Mouse (Mus musculus) adrenal gland, postnatal 14 days (tissue): ENCODE data around the gene Sema3b. TPM values are rescaled to one million over a fixed set of nuclear protein-coding genes. Genes with fewer than 3 reads are reported as not detected.

Experiments
- DNase-seq: peaks from one replicate; pipeline ENCODE4 v3.0.0; 2021; ENCODE audit warnings: mixed read lengths
- total RNA-seq: library from RNA; stranded (reverse); gene quantifications from 2 replicates; pipeline ENCODE4 v1.2.3, GENCODE M21; 2021

The Sema3b gene
- total RNA-seq, 1 experiment from 2014 or later: 8.3 TPM

DNA sequence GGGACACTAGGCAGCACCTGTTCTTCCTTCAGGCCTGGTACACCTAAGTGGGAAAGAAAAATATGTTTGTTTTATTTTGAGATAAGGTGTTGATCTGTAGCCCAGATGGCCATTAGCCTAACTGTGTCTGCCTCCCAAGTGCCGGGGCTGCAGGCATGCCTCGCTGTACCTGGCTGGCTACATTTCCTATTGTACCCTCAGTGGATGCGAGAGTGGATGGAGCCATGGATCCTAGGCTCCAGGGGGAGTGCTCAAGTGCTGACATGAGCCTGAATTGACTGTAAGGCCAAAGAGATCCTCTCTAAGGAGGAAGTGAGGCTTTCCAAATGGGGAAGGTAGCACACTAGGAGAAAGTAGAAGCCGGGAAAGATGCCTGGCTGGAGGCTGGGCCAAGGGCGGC, 61.1 kb downstream of the Sema3b start:
- DNase-seq: no peak

Other genes with a start within 250 kb of the Sema3b start
- 5.1 and 6.6 TPM in 2 replicates for gene Cacna2d2, start 209.6 kb downstream of the Sema3b start, total RNA-seq
- gene Tmem115, start 75.3 kb downstream of the Sema3b start, total RNA-seq: 36.1 and 36.9 TPM in 2 replicates
- gene Cyb561d2, start 67.0 kb downstream of the Sema3b start, total RNA-seq: 14.0 and 17.4 TPM in 2 replicates
- 21.5 and 22.2 TPM in 2 replicates for gene Nprl2, start 67.0 kb downstream of the Sema3b start, total RNA-seq
- 0.19 and 0.38 TPM in 2 replicates for gene Zmynd10, start 61.9 kb downstream of the Sema3b start, total RNA-seq
- 22.9 and 26.2 TPM in 2 replicates for gene Rassf1, start 57.7 kb downstream of the Sema3b start, total RNA-seq
- gene Tusc2, start 46.0 kb downstream of the Sema3b start, total RNA-seq: 32.7 and 37.9 TPM in 2 replicates
- 35.0 and 38.9 TPM in 2 replicates for gene Hyal2, start 41.3 kb downstream of the Sema3b start, total RNA-seq
- 9.9 and 17.6 TPM in 2 replicates for gene Hyal1, start 32.3 kb downstream of the Sema3b start, total RNA-seq
- gene Naa80, start 30.3 kb downstream of the Sema3b start, total RNA-seq: 19.6 and 21.0 TPM in 2 replicates
- gene Hyal3, start 28.4 kb downstream of the Sema3b start, total RNA-seq: 1.4 and 1.6 TPM in 2 replicates
- gene Ifrd2, start 21.6 kb downstream of the Sema3b start, total RNA-seq: 42.1 and 43.1 TPM in 2 replicates
- gene Gnai2, start 26.1 kb upstream of the Sema3b start, total RNA-seq: 249 and 284 TPM in 2 replicates
- 4.9 and 85.2 TPM in 2 replicates for gene Slc38a3, start 60.3 kb upstream of the Sema3b start, total RNA-seq
- 0.34 and 0.41 TPM in 2 replicates for gene Gnat1, start 70.5 kb upstream of the Sema3b start, total RNA-seq
- gene Sema3f, start 101.2 kb upstream of the Sema3b start, total RNA-seq: 22.8 and 25.9 TPM in 2 replicates
- 108 and 137 TPM in 2 replicates for gene Rbm5, start 161.8 kb upstream of the Sema3b start, total RNA-seq